ENCODE assay signal across 27 mouse cellular contexts in the genomic region with DNA sequence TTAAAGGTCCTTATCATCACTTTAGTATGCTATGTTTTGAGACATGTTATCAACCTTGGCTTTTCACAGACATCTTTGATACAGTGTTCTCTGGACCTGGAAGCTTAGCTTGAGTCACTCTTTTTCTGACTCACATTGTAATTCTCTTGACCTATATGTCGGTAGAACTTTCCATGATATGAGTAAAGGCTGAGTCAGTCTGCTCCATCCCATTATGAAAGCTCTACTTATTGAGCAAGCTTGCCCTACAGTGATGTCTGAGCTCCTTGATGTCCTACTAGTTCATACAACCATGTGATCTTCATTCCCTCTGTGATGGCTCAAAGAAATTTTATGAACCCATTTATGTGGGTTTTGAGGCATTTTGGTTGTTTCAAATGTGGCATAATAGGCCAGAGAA.
A peak's percentile ranks its signal among the peaks of the same experiment; 100 is the strongest.
DNase-seq lines count a peak whose midpoint lies in the region; ATAC-seq and TF ChIP-seq lines count a peak whose summit lies in the region.
"Had no signal": no experiment of that assay in that cellular context is flagged by ENCODE, and none has a peak within 500 bp of the region (broad histone marks: within the 10 kb centered on the region; RNA-seq: fewer than 3 reads in every experiment).

No protein-coding gene starts in this region.

- TF ChIP-seq POLR2A in MEL (IDR thresholded peaks at IDR 0.05; ENCODE audit: control insufficient read depth in 1 of 2, insufficient read depth in 1 of 2, low read depth in 1 of 2, low read length in 2 of 2, poor library complexity in 1 of 2) = no peak
- TF ChIP-seq POLR2A in embryonic fibroblast, embryonic 13.5 days (IDR thresholded peaks at IDR 0.05; ENCODE audit: low read depth, low read length) = no peak
- no peak for TF ChIP-seq POLR2A in kidney, adult 2 months (IDR thresholded peaks at IDR 0.05; ENCODE audit: low read depth, low read length)

- H3K36me3 ChIP-seq in MEL (ENCODE audit: control insufficient read depth in 1 of 2, insufficient read depth in 2 of 2, low read length in 2 of 2) = no peaks in the 10 kb centered on the region
- H3K36me3 ChIP-seq in stomach, postnatal 0 days (ENCODE audit: control insufficient read depth, insufficient read depth, low read length) = 0 out of 2 replicates have a peak, but pooled peaks cover 2% of the 10 kb centered on the region
- H3K36me3 ChIP-seq in kidney, adult 2 months (ENCODE audit: control insufficient read depth, insufficient read depth, low read length) = peaks cover 3% of the 10 kb centered on the region; the same call in 1 of the 2 replicates
- 0 out of 2 replicates have a peak, but pooled peaks cover 7% of the 10 kb centered on the region for H3K36me3 ChIP-seq in midbrain, postnatal 0 days (ENCODE audit: insufficient read depth, low read length)
- H3K36me3 ChIP-seq in hindbrain, embryonic 14.5 days (replicated peaks; ENCODE audit: control insufficient read depth, insufficient read depth) = 0 out of 2 replicates have a peak, but pooled peaks cover 5% of the 10 kb centered on the region
- H3K36me3 ChIP-seq: forebrain, embryonic 12.5 days had no signal

- H3K9ac ChIP-seq in MEL (ENCODE audit: control insufficient read depth, low read depth, low read length, poor library complexity, severe bottlenecking) = no peak overlapping the region
- no peak overlapping the region for H3K9ac ChIP-seq in stomach, postnatal 0 days (ENCODE audit: low read length)
- no peak overlapping the region for H3K9ac ChIP-seq in midbrain, postnatal 0 days (replicated peaks; ENCODE audit: low read length, poor library complexity, severe bottlenecking)
- no peak overlapping the region for H3K9ac ChIP-seq in hindbrain, embryonic 14.5 days
- H3K9ac ChIP-seq: embryonic facial prominence, embryonic 13.5 days; forebrain, embryonic 12.5 days; heart, embryonic 15.5 days; limb, embryonic 13.5 days; liver, embryonic 12.5 days; midbrain, embryonic 13.5 days; neural tube, embryonic 15.5 days had no signal

- H3K79me2 ChIP-seq in MEL (ENCODE audit: control insufficient read depth, insufficient read depth, low read length, poor library complexity) = no peaks in the 10 kb centered on the region

- 62% methylated on average over 1 of the region's 1 CpGs for WGBS in stomach, postnatal 0 days
- 91% methylated on average over 1 of the region's 1 CpGs for WGBS in kidney, adult 2 months
- WGBS in midbrain, postnatal 0 days = 96% methylated on average over 1 of the region's 1 CpGs
- 97% methylated on average over 1 of the region's 1 CpGs for WGBS in hindbrain, embryonic 14.5 days

- TF ChIP-seq CTCF in MEL (IDR thresholded peaks at IDR 0.05 in 2 of 3, conservative IDR thresholded peaks at IDR 0.05 in 1 of 3; ENCODE audit: control insufficient read depth in 1 of 3, insufficient read depth in 1 of 3, low read depth in 2 of 3, low read length in 3 of 3, poor library complexity in 1 of 3, severe bottlenecking in 1 of 3) = no peak
- TF ChIP-seq CTCF in embryonic fibroblast, embryonic 13.5 days (IDR thresholded peaks at IDR 0.05; ENCODE audit: borderline replicate concordance, insufficient read depth, low read length) = no peak
- TF ChIP-seq CTCF in stomach, postnatal 0 days (IDR thresholded peaks at IDR 0.05; ENCODE audit: low read depth) = no peak
- TF ChIP-seq CTCF in kidney, adult 2 months (conservative IDR thresholded peaks at IDR 0.05; ENCODE audit: insufficient read depth, insufficient read length, low read depth, low read length) = no peak
- TF ChIP-seq CTCF in midbrain, postnatal 0 days (IDR thresholded peaks at IDR 0.05) = no peak

- no peaks in the 10 kb centered on the region for H3K27me3 ChIP-seq in MEL (ENCODE audit: control insufficient read depth in 1 of 2, insufficient read depth in 2 of 2, low read length in 2 of 2)
- H3K27me3 ChIP-seq in stomach, postnatal 0 days (ENCODE audit: control insufficient read depth, insufficient read depth, low read length) = no peaks in the 10 kb centered on the region
- H3K27me3 ChIP-seq in kidney, adult 2 months (replicated peaks; ENCODE audit: control insufficient read depth, insufficient read depth, low read length) = no peaks in the 10 kb centered on the region
- no peaks in the 10 kb centered on the region for H3K27me3 ChIP-seq in midbrain, postnatal 0 days (ENCODE audit: insufficient read depth, low read length)
- no peaks in the 10 kb centered on the region for H3K27me3 ChIP-seq in hindbrain, embryonic 14.5 days (ENCODE audit: control insufficient read depth, insufficient read depth, low read length)
- H3K27me3 ChIP-seq: embryonic facial prominence, embryonic 13.5 days; forebrain, embryonic 12.5 days; heart, embryonic 15.5 days; limb, embryonic 13.5 days; liver, embryonic 12.5 days; midbrain, embryonic 13.5 days; neural tube, embryonic 15.5 days had no signal

- no peaks in the 10 kb centered on the region for H3K9me3 ChIP-seq in MEL (replicated peaks; ENCODE audit: insufficient read depth, low read length)
- no peaks in the 10 kb centered on the region for H3K9me3 ChIP-seq in stomach, postnatal 0 days (ENCODE audit: control insufficient read depth, low read length)
- H3K9me3 ChIP-seq in midbrain, postnatal 0 days (ENCODE audit: low read length) = no peaks in the 10 kb centered on the region
- H3K9me3 ChIP-seq in hindbrain, embryonic 14.5 days (ENCODE audit: control insufficient read depth, low read length) = no peaks in the 10 kb centered on the region
- H3K9me3 ChIP-seq: embryonic facial prominence, embryonic 13.5 days; forebrain, embryonic 12.5 days; heart, embryonic 15.5 days; limb, embryonic 13.5 days; liver, embryonic 12.5 days; midbrain, embryonic 13.5 days; neural tube, embryonic 15.5 days had no signal

- peak; percentile 51 for DNase-seq in adrenal gland, adult 2 months
- DNase-seq in adrenal gland, postnatal 25 days = no peak
- peak; percentile 16 for DNase-seq in MEL (ENCODE audit: low read depth, low spot score)
- DNase-seq in stomach, postnatal 0 days (ENCODE audit: low spot score) = no peak
- DNase-seq in kidney, adult 2 months = no peak
- no peak for DNase-seq in midbrain, postnatal 0 days (ENCODE audit: low spot score)
- no peak for DNase-seq in hindbrain, embryonic 14.5 days (ENCODE audit: low spot score)
- DNase-seq: cerebellum, adult 11-12 months; cerebellum, postnatal 10 days; gastrocnemius, postnatal 14 days; kidney, adult 18-20 months; kidney, postnatal 4 days; lung, adult 18-20 months; lung, postnatal 4 days; retina, postnatal 1 day; right cerebral cortex, postnatal 14 days had no signal

- H3K4me2 ChIP-seq in stomach, postnatal 0 days (replicated peaks; ENCODE audit: low read depth) = no peak overlapping the region
- H3K4me2 ChIP-seq in midbrain, postnatal 0 days (ENCODE audit: low read depth, low read length, poor library complexity, severe bottlenecking) = no peak overlapping the region
- no peak overlapping the region for H3K4me2 ChIP-seq in hindbrain, embryonic 14.5 days (replicated peaks)
- H3K4me2 ChIP-seq: embryonic facial prominence, embryonic 13.5 days; forebrain, embryonic 12.5 days; heart, embryonic 15.5 days; limb, embryonic 13.5 days; liver, embryonic 12.5 days; midbrain, embryonic 13.5 days; neural tube, embryonic 15.5 days had no signal

- H3K4me3 ChIP-seq in MEL (ENCODE audit: control insufficient read depth in 1 of 2, insufficient read depth in 1 of 2, low read depth in 2 of 2, low read length in 2 of 2) = no peak overlapping the region
- no peak overlapping the region for H3K4me3 ChIP-seq in embryonic fibroblast, embryonic 13.5 days (ENCODE audit: insufficient read depth, low read length)
- no peak overlapping the region for H3K4me3 ChIP-seq in stomach, postnatal 0 days (ENCODE audit: low read depth, low read length)
- no peak overlapping the region for H3K4me3 ChIP-seq in kidney, adult 2 months (ENCODE audit: insufficient read depth, low read depth, low read length)
- H3K4me3 ChIP-seq in midbrain, postnatal 0 days (ENCODE audit: low read depth, low read length) = no peak overlapping the region
- no peak overlapping the region for H3K4me3 ChIP-seq in hindbrain, embryonic 14.5 days (replicated peaks; ENCODE audit: low read length)
- H3K4me3 ChIP-seq: embryonic facial prominence, embryonic 13.5 days; erythroblast, embryonic 14.5 days; forebrain, embryonic 12.5 days; heart, embryonic 15.5 days; limb, embryonic 13.5 days; liver, embryonic 12.5 days; midbrain, embryonic 13.5 days; neural tube, embryonic 15.5 days had no signal

- no peak overlapping the region for H3K27ac ChIP-seq in MEL (ENCODE audit: control insufficient read depth, low read depth, low read length)
- peak overlapping the region; percentile 40; the same call in 1 of the 2 replicates for H3K27ac ChIP-seq in embryonic fibroblast, embryonic 13.5 days (ENCODE audit: insufficient read depth, low read length)
- no peak overlapping the region for H3K27ac ChIP-seq in stomach, postnatal 0 days (replicated peaks)
- H3K27ac ChIP-seq in kidney, adult 2 months (ENCODE audit: insufficient read depth, low read depth, low read length) = no peak overlapping the region
- no peak overlapping the region for H3K27ac ChIP-seq in midbrain, postnatal 0 days (ENCODE audit: low read depth, low read length)
- no peak overlapping the region for H3K27ac ChIP-seq in hindbrain, embryonic 14.5 days
- H3K27ac ChIP-seq: embryonic facial prominence, embryonic 13.5 days; forebrain, embryonic 12.5 days; heart, embryonic 15.5 days; kidney, postnatal 0 days; limb, embryonic 13.5 days; liver, embryonic 12.5 days; midbrain, embryonic 13.5 days; neural tube, embryonic 15.5 days had no signal

- no peak for TF ChIP-seq RAD21 in MEL (IDR thresholded peaks at IDR 0.05; ENCODE audit: low read depth, low read length)

- no peak for TF ChIP-seq EP300 in MEL (IDR thresholded peaks at IDR 0.05; ENCODE audit: low read depth in 1 of 2, low read length in 2 of 2)
- no peak for TF ChIP-seq EP300 in stomach, postnatal 0 days (optimal IDR thresholded peaks at IDR 0.05)

- peaks cover 0 to 4% of the 10 kb centered on the region in 2 experiments; a peak in 1 of 4 replicates for H3K4me1 ChIP-seq in MEL (ENCODE audit: control insufficient read depth in 1 of 2, insufficient read depth in 2 of 2, low read length in 2 of 2)
- H3K4me1 ChIP-seq in embryonic fibroblast, embryonic 13.5 days (ENCODE audit: control insufficient read depth, insufficient read depth, low read length) = peaks cover 3% of the 10 kb centered on the region
- no peaks in the 10 kb centered on the region for H3K4me1 ChIP-seq in stomach, postnatal 0 days (replicated peaks; ENCODE audit: control insufficient read depth, insufficient read depth)
- no peaks in the 10 kb centered on the region for H3K4me1 ChIP-seq in kidney, adult 2 months (ENCODE audit: control insufficient read depth, insufficient read depth, low read length)
- H3K4me1 ChIP-seq in midbrain, postnatal 0 days (ENCODE audit: insufficient read depth, low read length) = no peaks in the 10 kb centered on the region
- no peaks in the 10 kb centered on the region for H3K4me1 ChIP-seq in hindbrain, embryonic 14.5 days (replicated peaks; ENCODE audit: control insufficient read depth, insufficient read depth, low read length)
- H3K4me1 ChIP-seq: embryonic facial prominence, embryonic 13.5 days; forebrain, embryonic 12.5 days; heart, embryonic 15.5 days; midbrain, embryonic 13.5 days; neural tube, embryonic 15.5 days had no signal

- ATAC-seq in stomach, postnatal 0 days (ENCODE audit: low FRiP score, low TSS enrichment) = peak; percentile 94
- ATAC-seq in midbrain, postnatal 0 days (ENCODE audit: low FRiP score) = no peak
- no peak for ATAC-seq in hindbrain, embryonic 14.5 days (ENCODE audit: low FRiP score)
- ATAC-seq: liver, embryonic 12.5 days; lung, postnatal 0 days; midbrain, embryonic 13.5 days had no signal

Comparison
In these comparisons a context has a peak if more than half of its experiments do, and no peak if none do; other contexts are left out.
1. DNase-seq: peak in adrenal gland, adult 2 months (single experiment) and MEL (single experiment); none in adrenal gland, postnatal 25 days (single experiment), stomach, postnatal 0 days (single experiment), kidney, adult 2 months (single experiment), midbrain, postnatal 0 days (single experiment) and hindbrain, embryonic 14.5 days (single experiment).